Mouse (Mus musculus) thymus, adult 2 months (tissue): Measurements from ENCODE around the gene Lypd6b.

Source experiments
- CTCF ChIP-seq: fragments of 200-500 bp; IDR thresholded peaks from 2 replicates; pipeline ENCODE4 v1.5.1; 2012; ENCODE audit warnings: mild to moderate bottlenecking, control low read depth, low read length, moderate library complexity, borderline replicate concordance; ENCODE audit not compliant: control insufficient read depth, poor library complexity, insufficient read depth; ENCODE audit errors: extremely low read depth
- POLR2A ChIP-seq: fragments of 200-500 bp; IDR thresholded peaks from 2 replicates; pipeline ENCODE4 v1.6.1; 2012; ENCODE audit warnings: mild to moderate bottlenecking, low read length, control low read depth, moderate library complexity; ENCODE audit not compliant: control insufficient read depth, poor library complexity, insufficient read depth; ENCODE audit errors: extremely low read depth

DNA sequence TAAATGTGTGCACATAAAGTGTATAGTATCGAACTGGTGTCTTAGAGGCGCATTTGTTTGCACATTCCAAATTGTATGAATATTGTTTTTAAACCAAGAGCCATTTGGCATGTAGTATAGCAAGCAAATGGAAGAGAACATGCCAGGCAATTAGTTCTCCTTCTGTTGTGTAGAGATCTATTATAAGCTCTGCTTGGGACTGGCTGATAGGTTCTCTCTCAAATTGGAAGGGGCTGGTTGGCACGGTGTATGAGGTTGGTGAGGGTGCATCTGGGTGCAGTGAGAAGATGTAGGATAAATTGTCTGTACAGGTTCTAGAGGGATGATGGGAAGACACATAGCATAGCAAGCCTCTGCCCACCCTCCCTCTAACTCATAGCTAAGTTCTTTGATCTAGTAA lies 42.9 kb downstream of the Lypd6b start:
- TF ChIP-seq CTCF (no peak), POLR2A (no peak)
